Mouse (Mus musculus) megakaryocyte progenitor cell, adult 5-6 weeks (primary cell): ENCODE data around the gene Uqcr11. TPM values are rescaled to one million over a fixed set of nuclear protein-coding genes. Genes with fewer than 3 reads are reported as not detected.

Source experiments
- ATAC-seq: replicated peaks from 2 replicates; pipeline ENCODE4 v1.8.0; 2016; ENCODE audit warnings: mild to moderate bottlenecking, moderate TSS enrichment, inconsistent platforms; ENCODE audit not compliant: poor library complexity
- total RNA-seq, 2 experiments: library from RNA; stranded (forward) in 1 of 2; stranded (reverse) in 1 of 2; fragments of 157-497, 149-512 nt in 1 of 2; fragments of 200-1000 nt in 1 of 2; gene quantifications; 2 replicates each; pipeline versions ENCODE4 v1.2.3 to v1.2.4; 2015 to 2017

Gene Uqcr11
- total RNA-seq, 2 experiments from 2014 or later = 210 to 263 TPM

DNA sequence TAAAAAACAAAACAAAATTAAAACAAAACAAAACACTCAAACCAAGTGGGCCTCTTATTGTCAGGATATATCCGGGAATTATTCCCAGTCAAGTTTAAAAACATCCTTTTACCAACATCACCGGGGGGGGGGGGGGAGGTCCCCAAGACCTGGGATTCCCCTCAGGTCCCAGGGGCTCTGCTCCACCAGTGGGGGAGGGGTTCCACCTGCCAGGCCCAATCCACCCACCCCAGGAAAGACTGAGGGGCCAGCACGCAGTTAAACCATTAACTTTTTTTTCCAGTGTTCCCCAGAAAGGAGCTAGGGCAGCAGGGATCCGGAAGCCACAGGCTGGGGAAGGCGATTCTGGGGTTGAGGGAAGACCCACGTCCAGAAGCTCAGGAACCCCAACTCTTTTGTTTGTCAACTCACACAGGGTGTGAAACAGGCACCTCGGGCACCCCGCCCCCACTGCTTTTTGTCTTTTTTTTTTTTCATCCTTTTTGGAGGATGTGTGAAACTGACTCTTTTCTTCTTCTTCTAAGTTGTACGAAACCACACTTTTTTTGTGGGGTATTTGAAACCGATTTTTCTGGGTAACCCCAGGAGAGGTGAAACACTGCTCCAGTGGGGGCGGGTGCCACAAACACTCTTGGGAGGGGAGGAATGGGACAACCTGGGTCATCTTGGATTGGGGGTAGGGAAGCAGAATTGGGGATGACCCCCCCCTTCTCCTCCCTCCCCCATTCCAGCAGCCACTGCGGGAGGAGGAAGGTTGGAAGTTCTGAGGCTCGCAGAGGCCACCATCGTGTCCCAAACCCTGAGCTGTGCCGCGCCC, 25.1 kb upstream of the Uqcr11 start:
- no peak for ATAC-seq

- ATAC-seq = no peak
These were observed 23.8 kb upstream of the Uqcr11 start for GRCm38 (mm10) chr10:80430375-80430980.

DNA sequence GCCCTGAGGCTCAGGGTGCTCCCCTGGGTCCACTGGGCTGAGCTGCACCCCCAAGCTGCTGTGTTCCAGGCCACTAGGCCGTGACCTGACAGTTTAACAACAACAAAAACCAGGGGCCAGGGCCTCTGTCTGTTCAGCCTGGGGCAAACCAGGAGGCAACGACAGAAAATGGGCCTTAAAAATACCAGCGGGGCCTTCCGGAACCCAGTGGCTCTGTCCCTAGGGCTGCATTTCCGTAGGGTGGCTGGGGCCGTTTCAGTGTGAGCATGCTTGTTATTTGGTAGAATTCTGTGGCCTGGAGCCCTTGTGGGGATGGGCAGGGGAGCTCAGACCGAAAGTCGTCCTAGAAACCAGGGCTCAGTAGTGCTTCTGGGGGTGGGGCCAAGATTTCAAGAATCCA, 23.2 kb upstream of the Uqcr11 start:
- no peak for ATAC-seq

DNA sequence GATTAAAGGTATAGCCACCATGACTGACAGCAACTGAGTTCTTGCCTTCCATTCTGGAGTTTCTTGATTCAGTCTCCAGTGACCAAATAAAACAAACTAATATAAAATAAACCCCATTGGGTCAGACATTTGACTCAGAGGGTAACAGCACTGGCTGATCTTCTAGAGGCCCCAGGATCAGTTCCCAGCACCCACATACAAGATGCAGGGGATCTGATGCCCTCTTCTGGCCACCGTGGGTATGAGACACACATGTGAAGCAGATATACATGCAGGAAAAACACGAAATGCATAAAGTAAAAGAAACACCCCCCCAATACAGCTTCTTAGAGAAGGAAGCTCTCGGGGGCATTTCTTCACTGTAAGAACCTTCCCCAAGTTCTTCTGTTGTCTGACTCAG, 18.4 kb upstream of the Uqcr11 start:
- ATAC-seq = no peak

DNA sequence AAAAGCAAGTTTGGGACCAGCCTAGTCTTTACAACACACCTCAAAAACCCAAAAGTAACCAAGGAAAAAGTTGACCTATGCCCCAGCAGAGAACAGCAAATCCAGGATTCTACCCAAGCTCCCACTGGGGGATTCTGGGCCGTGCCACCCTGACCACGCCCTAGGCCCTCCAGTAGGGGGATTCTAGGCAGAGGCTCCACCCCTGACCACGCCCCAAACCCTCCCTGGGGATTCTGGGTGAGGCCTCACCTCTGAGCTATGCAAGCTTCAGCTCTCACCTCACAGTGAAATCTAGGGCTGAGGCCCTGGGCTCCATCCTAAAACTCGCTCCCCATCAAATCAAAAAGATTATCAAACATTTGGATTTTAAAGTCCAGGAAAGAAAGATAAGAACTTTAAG, 16.9 kb upstream of the Uqcr11 start:
- ATAC-seq = peak; percentile 51

GRCm38 (mm10) chr10:80421651-80422472, 15.2 kb upstream of the Uqcr11 start:
- ATAC-seq = peak; percentile 86

DNA sequence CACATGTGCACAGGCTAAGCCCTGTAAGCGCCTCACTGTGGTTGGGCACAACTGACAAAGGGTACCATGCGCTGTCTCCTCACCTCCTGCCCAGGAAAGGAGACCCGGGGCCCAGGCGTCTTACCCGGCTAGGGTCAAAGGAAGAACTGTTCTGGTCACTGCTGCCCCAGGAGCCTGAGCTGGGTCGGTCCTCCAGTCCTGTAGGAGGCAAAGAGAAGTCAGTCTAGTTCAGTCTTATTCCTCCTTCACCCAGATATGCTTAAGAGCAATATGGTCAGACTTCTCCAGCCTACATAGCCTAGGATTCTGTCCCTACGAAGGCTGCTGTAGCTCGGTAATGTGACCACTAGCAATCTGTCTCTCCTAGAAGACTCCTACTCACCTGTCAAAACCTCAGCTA, 14.6 kb upstream of the Uqcr11 start:
- no peak for ATAC-seq

GRCm38 (mm10) chr10:80420729-80421128, 14.1 kb upstream of the Uqcr11 start:
- no peak for ATAC-seq

DNA sequence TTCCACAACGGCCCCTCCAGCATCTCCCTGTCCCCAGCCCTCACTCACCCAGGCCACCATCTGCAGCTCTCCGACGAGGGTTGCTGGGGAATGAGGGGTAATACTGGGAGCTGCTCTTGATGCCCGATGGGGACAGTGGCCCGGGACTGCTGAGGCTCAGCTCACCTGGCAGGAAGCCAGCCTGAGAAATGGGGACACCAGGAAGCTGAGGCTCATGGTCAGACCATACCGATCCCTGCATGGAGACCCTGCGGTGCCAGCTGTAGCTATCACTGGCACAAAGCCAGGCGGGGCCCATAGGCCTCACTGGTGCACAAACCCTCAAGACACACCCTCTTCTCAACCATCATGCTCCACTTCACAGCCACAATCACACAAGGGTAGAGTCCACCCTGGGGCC, 12.8 kb upstream of the Uqcr11 start:
- ATAC-seq = no peak

DNA sequence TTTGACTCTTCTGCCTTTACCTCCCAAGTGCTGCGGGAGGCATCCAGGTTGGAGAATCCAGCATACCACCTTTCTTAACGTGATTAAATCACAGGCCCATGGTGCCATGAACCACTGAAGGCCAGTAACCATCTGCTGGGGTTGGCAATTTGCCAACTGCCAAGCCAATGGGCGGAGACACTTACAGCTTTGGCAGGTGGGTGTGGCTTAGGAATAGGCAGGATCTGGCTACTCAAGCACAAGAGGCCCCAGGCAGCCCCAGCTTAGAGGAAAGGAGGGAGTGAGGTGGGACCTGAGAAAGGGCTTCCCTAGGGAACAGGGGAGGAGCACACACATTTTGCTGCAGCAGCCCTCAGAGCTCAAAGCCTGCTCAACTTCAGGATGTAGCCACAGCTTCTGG, 11.7 kb upstream of the Uqcr11 start:
- 0 out of 2 replicates have a peak, but pooled peaks have one; percentile 17 for ATAC-seq

DNA sequence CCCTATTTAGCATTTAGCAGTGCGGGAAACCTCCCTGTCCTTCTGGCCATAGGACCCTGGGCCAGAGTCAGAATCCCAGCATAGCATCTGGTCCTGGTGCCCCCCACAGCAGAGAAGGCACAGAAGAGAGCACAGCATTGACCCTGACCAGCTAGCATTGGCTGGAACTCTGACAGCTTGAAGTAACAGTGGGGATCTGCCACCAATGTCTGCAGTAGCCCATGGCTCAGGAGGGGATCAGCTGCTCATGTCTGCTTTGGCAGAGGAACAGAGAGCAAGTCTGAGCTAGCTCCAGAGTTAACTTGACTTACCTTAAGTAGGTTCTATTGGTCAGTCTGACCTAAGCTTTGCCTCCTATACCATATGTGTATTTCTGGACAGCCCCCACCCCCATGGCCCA, 11.2 kb upstream of the Uqcr11 start:
- ATAC-seq = no peak

- no peak for ATAC-seq
These were observed 10.7 kb upstream of the Uqcr11 start for GRCm38 (mm10) chr10:80417371-80417770.

DNA sequence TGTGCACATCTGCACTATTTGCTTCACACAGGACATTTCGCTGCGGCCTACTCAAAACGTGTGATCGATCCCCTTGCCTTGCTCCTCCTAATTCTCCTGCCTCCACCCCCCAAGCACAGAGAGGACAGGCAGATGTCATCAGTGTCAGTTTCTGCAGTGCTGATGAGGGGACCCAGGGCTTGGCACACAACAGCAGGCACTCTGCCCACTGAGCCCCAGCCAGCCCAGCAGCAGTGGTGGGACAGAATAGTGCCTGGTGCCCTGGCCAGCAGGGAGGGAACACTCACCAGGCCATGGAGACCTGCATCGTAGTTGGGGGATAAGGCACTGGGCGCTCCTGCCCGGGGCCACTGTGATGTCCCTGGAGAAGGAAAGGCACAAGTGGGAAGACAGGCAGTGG, 8.9 kb upstream of the Uqcr11 start:
- no peak for ATAC-seq

DNA sequence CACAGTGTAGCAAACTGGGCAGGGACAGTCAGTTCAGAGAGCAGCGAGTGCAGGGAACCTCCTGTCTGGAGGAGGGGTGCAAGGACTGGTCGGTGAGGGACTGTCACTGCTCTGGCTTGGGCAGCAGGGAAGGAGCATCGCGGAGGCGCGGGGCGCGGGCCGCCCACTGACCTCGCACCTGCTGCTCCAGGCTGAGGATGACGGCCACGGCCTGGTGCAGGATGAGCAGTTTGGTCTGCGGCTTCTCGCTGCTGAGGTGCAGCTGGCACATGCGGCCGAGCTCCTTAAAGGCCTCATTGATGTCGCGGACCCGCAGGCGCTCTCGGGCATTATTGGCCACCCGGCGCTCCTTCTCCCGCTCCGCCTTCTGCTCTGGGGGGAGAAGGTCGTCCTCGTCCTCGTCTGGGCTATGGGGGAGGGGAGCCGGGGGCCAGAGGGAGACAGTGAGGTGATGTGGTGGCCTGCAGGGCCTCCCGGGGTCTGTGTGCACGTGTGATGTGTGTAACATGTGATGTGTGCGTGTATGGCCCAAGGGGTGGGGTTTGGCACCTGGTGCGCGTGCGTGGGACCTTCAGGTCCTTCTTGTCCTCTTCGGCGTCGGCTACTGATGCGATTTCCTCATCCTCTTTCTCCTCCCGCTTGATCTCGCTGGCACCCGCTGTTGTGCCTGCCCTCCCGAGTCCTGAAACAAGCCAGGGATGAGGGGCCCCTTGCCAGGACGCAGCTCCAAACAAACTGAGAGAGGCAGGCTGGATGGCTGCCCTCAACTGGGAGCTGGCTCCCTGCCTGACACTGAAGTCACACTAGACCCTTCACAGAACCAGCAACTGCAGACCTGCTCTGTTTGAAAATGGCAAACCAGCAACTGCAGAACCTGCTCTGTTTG, 6.3 kb upstream of the Uqcr11 start:
- no peak for ATAC-seq

DNA sequence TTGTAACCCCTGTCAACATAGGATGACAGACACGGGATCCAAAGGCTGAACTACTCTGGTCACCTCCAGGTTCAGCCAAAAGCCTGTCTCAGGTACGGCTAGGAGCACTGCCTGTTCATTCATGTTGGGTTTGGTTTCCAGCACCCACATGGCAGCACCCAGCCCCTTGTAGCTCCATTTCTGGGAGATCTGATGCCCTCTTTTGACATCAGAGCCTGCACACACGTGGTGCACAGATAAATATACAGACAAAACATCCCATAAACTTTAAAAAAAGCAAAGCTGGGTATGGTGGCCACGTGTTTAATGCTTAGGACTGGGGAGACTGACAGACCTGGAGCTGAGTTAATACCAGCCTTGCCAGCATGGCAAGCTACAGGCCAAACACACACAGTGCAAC, 1.3 kb upstream of the Uqcr11 start:
- no peak for ATAC-seq

- ATAC-seq = no peak
These were observed 1.0 kb downstream of the Uqcr11 start for GRCm38 (mm10) chr10:80405481-80406173.

GRCm38 (mm10) chr10:80403044-80403692, 3.5 kb downstream of the Uqcr11 start:
- ATAC-seq = no peak

DNA sequence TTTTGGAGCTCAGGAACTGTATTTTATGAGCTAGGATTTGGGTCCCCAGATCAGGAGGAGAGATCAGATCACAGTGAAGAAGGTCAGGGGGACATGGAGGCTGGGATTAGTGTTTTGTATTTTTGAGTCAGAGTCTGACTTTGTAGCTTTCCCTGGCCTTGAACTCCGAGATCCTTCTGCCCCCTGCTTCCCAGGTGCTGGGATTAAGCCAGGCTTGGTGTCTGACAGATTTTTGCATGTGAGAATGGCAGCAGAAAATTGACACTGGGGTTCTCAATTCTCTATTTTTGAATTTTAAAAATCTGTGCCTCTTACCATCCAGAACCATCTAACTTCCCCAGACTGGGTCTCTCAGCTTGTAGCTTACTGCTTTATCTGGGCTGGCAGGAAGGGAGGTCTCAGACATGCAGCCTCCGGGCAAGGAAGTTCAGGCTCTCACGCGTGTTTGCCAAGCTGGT, 5.9 kb downstream of the Uqcr11 start:
- no peak for ATAC-seq

DNA sequence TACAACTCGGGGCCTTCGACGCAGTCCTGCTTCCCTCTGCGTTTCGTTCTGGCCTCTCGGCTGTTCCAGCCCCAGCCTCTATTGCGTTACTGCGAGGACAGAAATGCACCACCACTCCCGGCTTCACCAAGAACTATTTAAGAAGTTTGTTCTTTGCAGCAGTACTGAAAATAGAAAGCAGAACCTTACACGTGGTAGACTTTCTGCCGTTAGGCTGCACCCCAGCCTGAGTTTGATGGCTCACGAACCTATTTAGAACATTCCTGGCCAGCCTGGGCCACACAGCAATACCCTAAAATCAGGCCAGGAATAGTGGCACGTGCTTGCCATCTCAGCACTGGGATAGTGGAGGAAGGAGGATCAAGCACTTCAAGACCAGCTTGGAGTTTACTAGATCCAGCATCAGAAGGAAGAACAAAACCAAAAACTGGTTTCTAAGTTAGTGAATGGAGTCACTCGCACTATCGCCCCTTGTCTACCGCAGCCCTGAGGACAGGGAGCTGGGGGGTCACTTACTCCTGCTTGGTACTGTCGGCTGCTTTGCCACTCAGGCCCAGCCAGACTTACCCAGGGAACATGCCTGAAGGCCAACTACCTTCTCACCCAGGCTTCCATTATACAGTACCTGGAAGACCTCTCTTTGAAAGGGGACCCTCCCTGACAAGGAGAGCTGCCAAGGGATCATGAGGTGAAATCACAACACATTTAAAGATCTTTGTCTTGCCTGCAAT, 6.5 kb downstream of the Uqcr11 start:
- ATAC-seq = no peak; the same call in 1 of the 2 replicates
